Mouse (Mus musculus): ENCODE measurements at regions not wholly inside any gene's neighbourhood (a gene's known extent, or its start where the extent isn't known, plus 50 kb on each side); places are given as distances from the start of the nearest gene placed in this dataset.

- no peak overlapping the region for H3K27ac ChIP-seq (replicated peaks)
- no peak overlapping the region for H3K4me3 ChIP-seq (replicated peaks)
- no peaks in the 10 kb centered on the region for H3K27me3 ChIP-seq
- no peak overlapping the region for H3K9ac ChIP-seq
- ATAC-seq (ENCODE audit: insufficient number of reproducible peaks, low FRiP score, low TSS enrichment, low read depth) = no peak
- H3K9me3 ChIP-seq (replicated peaks) = no peaks in the 10 kb centered on the region
- WGBS = 86% methylated on average over 13 of the region's 13 CpGs
- H3K4me1 ChIP-seq = peaks cover 18% of the 10 kb centered on the region
- no peak overlapping the region for H3K4me2 ChIP-seq (replicated peaks)
- no peaks in the 10 kb centered on the region for H3K36me3 ChIP-seq
These were observed 77.9 kb upstream of the Cpm start for GRCm38 (mm10) chr10:117551234-117552048.

GRCm38 (mm10) chr10:117549854-117550605 is 79.3 kb upstream of the Cpm start:
- H3K4me3 ChIP-seq (replicated peaks) = no peak overlapping the region
- H3K4me2 ChIP-seq (replicated peaks) = no peak overlapping the region
- ATAC-seq (ENCODE audit: insufficient number of reproducible peaks, low FRiP score, low TSS enrichment, low read depth) = no peak
- H3K9me3 ChIP-seq (replicated peaks) = no peaks in the 10 kb centered on the region
- 93% methylated on average over 16 of the region's 16 CpGs for WGBS
- no peaks in the 10 kb centered on the region for H3K27me3 ChIP-seq
- no peak overlapping the region for H3K9ac ChIP-seq
- H3K36me3 ChIP-seq = no peaks in the 10 kb centered on the region
- H3K4me1 ChIP-seq = peaks cover 18% of the 10 kb centered on the region
- H3K27ac ChIP-seq (replicated peaks) = no peak overlapping the region

- Histone ChIP-seq H3K9ac (no peak overlapping the region), H3K36me3 (no peaks in the 10 kb centered on the region), H3K4me3 (replicated peaks) (no peak overlapping the region), H3K4me1 (peaks cover 20% of the 10 kb centered on the region), H3K27ac (replicated peaks) (no peak overlapping the region), H3K4me2 (replicated peaks) (no peak overlapping the region), H3K27me3 (no peaks in the 10 kb centered on the region), H3K9me3 (replicated peaks) (no peaks in the 10 kb centered on the region)
- 95% methylated on average over 4 of the region's 4 CpGs for WGBS
- no peak for ATAC-seq (ENCODE audit: insufficient number of reproducible peaks, low FRiP score, low TSS enrichment, low read depth)
These were observed 79.8 kb upstream of the Cpm start for GRCm38 (mm10) chr10:117549506-117549830.

GRCm38 (mm10) chr10:117548775-117549505 is 80.4 kb upstream of the Cpm start:
- Histone ChIP-seq H3K36me3 (no peaks in the 10 kb centered on the region), H3K9me3 (replicated peaks) (no peaks in the 10 kb centered on the region), H3K27ac (replicated peaks) (no peak overlapping the region), H3K4me2 (replicated peaks) (no peak overlapping the region), H3K27me3 (no peaks in the 10 kb centered on the region), H3K4me3 (replicated peaks) (no peak overlapping the region), H3K9ac (no peak overlapping the region), H3K4me1 (peaks cover 22% of the 10 kb centered on the region)
- ATAC-seq (ENCODE audit: insufficient number of reproducible peaks, low FRiP score, low TSS enrichment, low read depth) = no peak
- WGBS = 90% methylated on average over 23 of the region's 23 CpGs

GRCm38 (mm10) chr10:117548262-117548661 is 81.0 kb upstream of the Cpm start:
- 92% methylated on average over 4 of the region's 4 CpGs for WGBS
- H3K4me2 ChIP-seq (replicated peaks) = no peak overlapping the region
- H3K36me3 ChIP-seq = no peaks in the 10 kb centered on the region
- no peaks in the 10 kb centered on the region for H3K27me3 ChIP-seq
- no peak overlapping the region for H3K9ac ChIP-seq
- H3K27ac ChIP-seq (replicated peaks) = no peak overlapping the region
- no peaks in the 10 kb centered on the region for H3K9me3 ChIP-seq (replicated peaks)
- ATAC-seq (ENCODE audit: insufficient number of reproducible peaks, low FRiP score, low TSS enrichment, low read depth) = no peak
- peaks cover 20% of the 10 kb centered on the region for H3K4me1 ChIP-seq
- no peak overlapping the region for H3K4me3 ChIP-seq (replicated peaks)

- no peak for ATAC-seq (ENCODE audit: insufficient number of reproducible peaks, low FRiP score, low TSS enrichment, low read depth)
These were observed 82.0 kb upstream of the Cpm start for GRCm38 (mm10) chr10:117547275-117547674.

GRCm38 (mm10) chr10:117545842-117546631 is 83.3 kb upstream of the Cpm start:
- Histone ChIP-seq H3K36me3 (no peaks in the 10 kb centered on the region), H3K27me3 (no peaks in the 10 kb centered on the region), H3K9me3 (replicated peaks) (no peaks in the 10 kb centered on the region), H3K4me2 (replicated peaks) (no peak overlapping the region), H3K27ac (replicated peaks) (no peak overlapping the region), H3K4me1 (peaks cover 11% of the 10 kb centered on the region), H3K9ac (no peak overlapping the region), H3K4me3 (replicated peaks) (no peak overlapping the region)
- ATAC-seq (ENCODE audit: insufficient number of reproducible peaks, low FRiP score, low TSS enrichment, low read depth) = no peak
- 91% methylated on average over 5 of the region's 5 CpGs for WGBS

More at GRCm38 (mm10) chr10:117547275-117547674, 82.0 kb upstream of the Cpm start:
- Histone ChIP-seq H3K9me3 (replicated peaks) (no peaks in the 10 kb centered on the region), H3K4me3 (replicated peaks) (no peak overlapping the region), H3K36me3 (no peaks in the 10 kb centered on the region), H3K9ac (no peak overlapping the region), H3K27me3 (no peaks in the 10 kb centered on the region), H3K27ac (replicated peaks) (no peak overlapping the region), H3K4me2 (replicated peaks) (no peak overlapping the region), H3K4me1 (peaks cover 11% of the 10 kb centered on the region)
- 42% methylated on average over 6 of the region's 6 CpGs for WGBS

- Histone ChIP-seq H3K27me3 (no peaks in the 10 kb centered on the region), H3K27ac (replicated peaks) (no peak overlapping the region), H3K4me2 (replicated peaks) (no peak overlapping the region; the same call in 1 of the 2 replicates), H3K4me1 (peaks cover 11% of the 10 kb centered on the region), H3K9me3 (replicated peaks) (no peaks in the 10 kb centered on the region), H3K4me3 (replicated peaks) (no peak overlapping the region), H3K36me3 (no peaks in the 10 kb centered on the region), H3K9ac (no peak overlapping the region)
- 56% methylated on average over 15 of the region's 15 CpGs for WGBS
- no peak; the same call in 1 of the 2 replicates for ATAC-seq (ENCODE audit: insufficient number of reproducible peaks, low FRiP score, low TSS enrichment, low read depth)
These were observed 84.4 kb upstream of the Cpm start for GRCm38 (mm10) chr10:117544680-117545546.

GRCm38 (mm10) chr10:117543995-117544679 is 85.2 kb upstream of the Cpm start:
- H3K27me3 ChIP-seq = no peaks in the 10 kb centered on the region
- no peak overlapping the region; the same call in 1 of the 2 replicates for H3K4me2 ChIP-seq (replicated peaks)
- no peaks in the 10 kb centered on the region for H3K36me3 ChIP-seq
- 66% methylated on average over 13 of the region's 13 CpGs for WGBS
- no peak overlapping the region for H3K27ac ChIP-seq (replicated peaks)
- no peak overlapping the region for H3K9ac ChIP-seq
- no peak for ATAC-seq (ENCODE audit: insufficient number of reproducible peaks, low FRiP score, low TSS enrichment, low read depth)
- H3K4me3 ChIP-seq (replicated peaks) = no peak overlapping the region
- H3K4me1 ChIP-seq = peaks cover 11% of the 10 kb centered on the region
- no peaks in the 10 kb centered on the region for H3K9me3 ChIP-seq (replicated peaks)

- H3K9me3 ChIP-seq (replicated peaks) = no peaks in the 10 kb centered on the region
- H3K4me1 ChIP-seq = peaks cover 11% of the 10 kb centered on the region
- no peak overlapping the region for H3K27ac ChIP-seq (replicated peaks)
- 57% methylated on average over 6 of the region's 6 CpGs for WGBS
- no peak overlapping the region for H3K4me3 ChIP-seq (replicated peaks)
- no peaks in the 10 kb centered on the region for H3K27me3 ChIP-seq
- ATAC-seq (ENCODE audit: insufficient number of reproducible peaks, low FRiP score, low TSS enrichment, low read depth) = no peak
- H3K36me3 ChIP-seq = no peaks in the 10 kb centered on the region
- no peak overlapping the region for H3K4me2 ChIP-seq (replicated peaks)
- H3K9ac ChIP-seq = no peak overlapping the region
These were observed 85.7 kb upstream of the Cpm start for GRCm38 (mm10) chr10:117543696-117543950.
